ENCODE assay signal across 9 mouse cellular contexts in genomic region chr4:121039331-121040115, GRCm38 (mm10). TPM values are rescaled to one million over a fixed set of nuclear protein-coding genes. Genes with fewer than 3 reads are reported as not detected.
DNase-seq lines count a peak whose midpoint lies in the region; ATAC-seq and TF ChIP-seq lines count a peak whose summit lies in the region.
"Had no signal": no experiment of that assay in that cellular context is flagged by ENCODE, and none has a peak within 500 bp of the region (broad histone marks: within the 10 kb centered on the region; RNA-seq: fewer than 3 reads in every experiment).

Gene Col9a2 (plus strand): TSS chr4:121039385.

- H3K4me2 ChIP-seq in kidney, embryonic 15.5 days = peak within 1 kb of the TSS; percentile 89
- peak within 1 kb of the TSS; percentile 61 for H3K4me2 ChIP-seq in forebrain, embryonic 15.5 days (replicated peaks)
- H3K4me2 ChIP-seq in limb, embryonic 14.5 days (replicated peaks; ENCODE audit: low read depth, low read length, severe bottlenecking) = peak within 1 kb of the TSS; percentile 67

- H3K27me3 ChIP-seq in kidney, embryonic 15.5 days = peaks cover 38% of the 10 kb centered on the region
- peaks cover 21% of the 10 kb centered on the region for H3K27me3 ChIP-seq in forebrain, embryonic 15.5 days
- peaks cover 22% of the 10 kb centered on the region; the same call in 1 of the 2 replicates for H3K27me3 ChIP-seq in limb, embryonic 14.5 days (ENCODE audit: control insufficient read depth, insufficient read depth, low read length)

- TF ChIP-seq POLR2A in limb, embryonic 14.5 days (IDR thresholded peaks at IDR 0.05; ENCODE audit: borderline replicate concordance, extremely low read depth, insufficient read depth, insufficient read length) = no peak

- no peaks in the 10 kb centered on the region for H3K9me3 ChIP-seq in kidney, embryonic 15.5 days (replicated peaks)
- H3K9me3 ChIP-seq in forebrain, embryonic 15.5 days = no peaks in the 10 kb centered on the region
- no peaks in the 10 kb centered on the region for H3K9me3 ChIP-seq in limb, embryonic 14.5 days (ENCODE audit: control insufficient read depth, low read length)

- H3K27ac ChIP-seq in kidney, embryonic 15.5 days = no peak within 1 kb of the TSS
- no peak within 1 kb of the TSS for H3K27ac ChIP-seq in brown adipose tissue, adult 24 weeks (replicated peaks; ENCODE audit: low read depth, low read length)
- no peak within 1 kb of the TSS for H3K27ac ChIP-seq in forebrain, embryonic 15.5 days (replicated peaks)
- H3K27ac ChIP-seq in limb, embryonic 14.5 days (replicated peaks; ENCODE audit: low read depth, low read length) = peak within 1 kb of the TSS; percentile 86
- H3K27ac ChIP-seq: macrophage had no signal

- H3K9ac ChIP-seq in kidney, embryonic 15.5 days = peak within 1 kb of the TSS; percentile 47
- H3K9ac ChIP-seq in forebrain, embryonic 15.5 days (replicated peaks) = peak within 1 kb of the TSS; percentile 37
- H3K9ac ChIP-seq in limb, embryonic 14.5 days (ENCODE audit: low read depth, low read length, severe bottlenecking) = peak within 1 kb of the TSS; percentile 78

- no peak for DNase-seq in kidney, postnatal 14 days
- no peak for DNase-seq in limb, embryonic 14.5 days (ENCODE audit: low spot score)
- DNase-seq in retina, postnatal 1 day = peak; percentile 58
- DNase-seq in lung, postnatal 36 days = no peak
- no peak for DNase-seq in thymus, postnatal 14 days

- no peaks in the 10 kb centered on the region for H3K36me3 ChIP-seq in kidney, embryonic 15.5 days
- no peaks in the 10 kb centered on the region for H3K36me3 ChIP-seq in forebrain, embryonic 15.5 days
- H3K36me3 ChIP-seq in limb, embryonic 14.5 days (ENCODE audit: control insufficient read depth, insufficient read depth, low read length) = peaks cover 16% of the 10 kb centered on the region

- 2% methylated on average over 46 of the region's 46 CpGs for WGBS in kidney, embryonic 15.5 days
- WGBS in forebrain, embryonic 15.5 days = 6% methylated on average over 46 of the region's 46 CpGs
- 2% methylated on average over 44 of the region's 46 CpGs for WGBS in limb, embryonic 14.5 days

- peaks cover 23% of the 10 kb centered on the region for H3K4me1 ChIP-seq in kidney, embryonic 15.5 days
- no peaks in the 10 kb centered on the region for H3K4me1 ChIP-seq in brown adipose tissue, adult 24 weeks (ENCODE audit: control insufficient read depth, insufficient read depth, insufficient read length, low read length)
- peaks cover 20% of the 10 kb centered on the region for H3K4me1 ChIP-seq in forebrain, embryonic 15.5 days
- H3K4me1 ChIP-seq in limb, embryonic 14.5 days (ENCODE audit: control insufficient read depth, insufficient read depth, low read length) = peaks cover 11% of the 10 kb centered on the region; the same call in 1 of the 2 replicates

- H3K4me3 ChIP-seq in kidney, embryonic 15.5 days (replicated peaks) = peak within 1 kb of the TSS; percentile 46
- 0 out of 2 replicates have a peak within 1 kb of the TSS, but pooled peaks have one; percentile 16 for H3K4me3 ChIP-seq in brown adipose tissue, adult 24 weeks (ENCODE audit: insufficient read depth, low read depth, low read length)
- peak within 1 kb of the TSS; percentile 41 for H3K4me3 ChIP-seq in forebrain, embryonic 15.5 days
- peak within 1 kb of the TSS; percentile 52 for H3K4me3 ChIP-seq in limb, embryonic 14.5 days (replicated peaks; ENCODE audit: low read length)

- ATAC-seq in kidney, embryonic 15.5 days (replicated peaks; ENCODE audit: low FRiP score) = no peak; the same call in 1 of the 2 replicates
- ATAC-seq in forebrain, embryonic 15.5 days (replicated peaks) = no peak; the same call in 1 of the 2 replicates
- ATAC-seq in limb, embryonic 14.5 days (ENCODE audit: low FRiP score, low read depth) = peak; percentile 25; the same call in 1 of the 2 replicates

RNA-seq across cellular contexts. Expression of gene Col9a2, which starts in this region (rescaled TPM):
- polyA plus RNA-seq in kidney, embryonic 15.5 days (2015; fragmentation: Nextera tagmentation; extraction: Ambion mirVana) = 3.9 and 6.0 TPM in 2 replicates
- polyA plus RNA-seq in brown adipose tissue, adult 24 weeks (2012; ENCODE audit: insufficient read depth, insufficient read length, missing spikeins) = not detected in 2 replicates
- polyA plus RNA-seq in forebrain, embryonic 15.5 days (2015; fragmentation: Nextera tagmentation; extraction: Ambion mirVana) = 3.2 and 5.9 TPM in 2 replicates
- polyA plus RNA-seq in limb, embryonic 14.5 days (2012; rRNA removed) = 248 and 256 TPM in 2 replicates
- polyA plus RNA-seq in limb, embryonic 14.5 days (2014; fragmentation: Nextera tagmentation; extraction: Ambion mirVana) = 83.8 and 87.5 TPM in 2 replicates

Comparison
In these comparisons a context has a peak if more than half of its experiments do, and no peak if none do; other contexts are left out.
1. RNA of gene Col9a2 (polyA plus RNA-seq): 83.8 to 256 TPM in limb, embryonic 14.5 days; 3.9 to 6.0 TPM in kidney, embryonic 15.5 days, 3.2 to 5.9 TPM in forebrain, embryonic 15.5 days and not detected in brown adipose tissue, adult 24 weeks; every median in the first group is over 10 times any median in the second.
2. Peak in every context shown above with its lines, with median percentiles within 50 percentile points of each other: H3K4me2 ChIP-seq, H3K4me3 ChIP-seq and H3K9ac ChIP-seq.